Mouse (Mus musculus) forebrain, embryonic 12.5 days (tissue): ENCODE measurements around the gene Tmem265. TPM values are rescaled to one million over a fixed set of nuclear protein-coding genes. Genes with fewer than 3 reads are reported as not detected.

ENCODE experiments used
- ATAC-seq: fragments of 200-750 bp; cut with Nextera tagmentation; 2 replicates; pipeline ENCODE4 v1.8.0; 2017; ENCODE audit warnings: moderate TSS enrichment; ENCODE audit not compliant: low FRiP score
- H3K27ac ChIP-seq: fragments of 300-500 bp; sonication (generic); 2 replicates; pipeline ENCODE4 v1.5.1; 2016; ENCODE audit warnings: mild to moderate bottlenecking
- H3K27me3 ChIP-seq: fragments of 300-500 bp; sonication (generic); 2 replicates; pipeline ENCODE4 v1.6.1; 2016; ENCODE audit warnings: mild to moderate bottlenecking
- H3K36me3 ChIP-seq: fragments of 300-500 bp; sonication (generic); replicated peaks from 2 replicates; pipeline ENCODE4 v1.6.1; 2016; ENCODE audit warnings: mild to moderate bottlenecking
- H3K4me1 ChIP-seq: fragments of 300-500 bp; sonication (generic); 2 replicates; pipeline ENCODE4 v1.6.1; 2016
- H3K4me2 ChIP-seq: fragments of 300-500 bp; sonication (generic); 2 replicates; pipeline ENCODE4 v1.6.1; 2016; ENCODE audit warnings: mild to moderate bottlenecking, moderate library complexity
- H3K4me3 ChIP-seq: fragments of 300-500 bp; sonication (generic); replicated peaks from 2 replicates; pipeline ENCODE4 v1.5.1; 2016; ENCODE audit warnings: mild to moderate bottlenecking
- H3K9ac ChIP-seq: fragments of 300-500 bp; sonication (generic); 2 replicates; pipeline ENCODE4 v1.6.1; 2016; ENCODE audit warnings: mild to moderate bottlenecking
- H3K9me3 ChIP-seq: fragments of 300-500 bp; sonication (generic); 2 replicates; pipeline ENCODE4 v1.6.1; 2016
- WGBS: fragments of 180-500 bp; shearing (Covaris S2); methylation state at CpG from one replicate; pipeline ENCODE4 v1.1.7; 2016; 5-methylcytosine and 5-hydroxymethylcytosine counted together
- polyA plus RNA-seq: library from polyadenylated mRNA; unstranded; fragments of >200 nt; fragmentation: Nextera tagmentation; extraction: Ambion mirVana; gene quantifications from 2 replicates; pipeline ENCODE4 v1.2.1, GENCODE M21; 2016

Gene Tmem265
- polyA plus RNA-seq, 1 experiment from 2014 or later = 4.7 TPM

- no peak overlapping the region for H3K9ac ChIP-seq
- no peak for ATAC-seq
- H3K4me2 ChIP-seq = no peak overlapping the region
- no peaks in the 10 kb centered on the region for H3K27me3 ChIP-seq
- no peaks in the 10 kb centered on the region for H3K9me3 ChIP-seq
- H3K27ac ChIP-seq = no peak overlapping the region
- peaks cover 18% of the 10 kb centered on the region for H3K4me1 ChIP-seq
- H3K4me3 ChIP-seq = no peak overlapping the region
- WGBS = 95% methylated on average over 10 of the region's 10 CpGs
- peaks cover 64% of the 10 kb centered on the region for H3K36me3 ChIP-seq
Observed at GRCm38 (mm10) chr7:127591108-127591507, 29.9 kb downstream of the Tmem265 start.

GRCm38 (mm10) chr7:127592575-127592974, 31.4 kb downstream of the Tmem265 start:
- Histone ChIP-seq H3K4me1 (peaks cover 11% of the 10 kb centered on the region), H3K27me3 (no peaks in the 10 kb centered on the region), H3K4me3 (no peak overlapping the region), H3K9ac (no peak overlapping the region), H3K36me3 (peaks cover 79% of the 10 kb centered on the region), H3K4me2 (no peak overlapping the region), H3K9me3 (no peaks in the 10 kb centered on the region), H3K27ac (no peak overlapping the region)
- ATAC-seq = no peak
- 92% methylated on average over 14 of the region's 14 CpGs for WGBS

- WGBS = 97% methylated on average over 17 of the region's 17 CpGs
- H3K4me3 ChIP-seq = no peak overlapping the region
- peaks cover 99% of the 10 kb centered on the region for H3K36me3 ChIP-seq
- H3K4me2 ChIP-seq = no peak overlapping the region
- H3K9ac ChIP-seq = no peak overlapping the region
- H3K27ac ChIP-seq = no peak overlapping the region
- H3K9me3 ChIP-seq = no peaks in the 10 kb centered on the region
- no peak for ATAC-seq
- H3K4me1 ChIP-seq = no peaks in the 10 kb centered on the region
- H3K27me3 ChIP-seq = no peaks in the 10 kb centered on the region
Observed at GRCm38 (mm10) chr7:127596747-127597146, 35.6 kb downstream of the Tmem265 start.

GRCm38 (mm10) chr7:127600612-127601011, 39.4 kb downstream of the Tmem265 start:
- H3K27ac ChIP-seq = no peak overlapping the region
- H3K4me2 ChIP-seq = no peak overlapping the region
- H3K9me3 ChIP-seq = no peaks in the 10 kb centered on the region
- no peak overlapping the region for H3K9ac ChIP-seq
- no peaks in the 10 kb centered on the region for H3K27me3 ChIP-seq
- peaks cover 94% of the 10 kb centered on the region for H3K36me3 ChIP-seq
- no peak for ATAC-seq
- H3K4me3 ChIP-seq = no peak overlapping the region
- 95% methylated on average over 7 of the region's 7 CpGs for WGBS
- no peaks in the 10 kb centered on the region for H3K4me1 ChIP-seq

GRCm38 (mm10) chr7:127601735-127602134, 40.5 kb downstream of the Tmem265 start:
- no peak overlapping the region for H3K27ac ChIP-seq
- H3K27me3 ChIP-seq = no peaks in the 10 kb centered on the region
- peaks cover 91% of the 10 kb centered on the region for H3K36me3 ChIP-seq
- H3K4me2 ChIP-seq = no peak overlapping the region
- no peak overlapping the region for H3K9ac ChIP-seq
- no peak for ATAC-seq
- no peaks in the 10 kb centered on the region for H3K4me1 ChIP-seq
- 89% methylated on average over 4 of the region's 4 CpGs for WGBS
- no peak overlapping the region for H3K4me3 ChIP-seq
- H3K9me3 ChIP-seq = no peaks in the 10 kb centered on the region

- H3K36me3 ChIP-seq = peaks cover 91% of the 10 kb centered on the region
- no peak overlapping the region for H3K4me3 ChIP-seq
- 88% methylated on average over 2 of the region's 2 CpGs for WGBS
- no peak for ATAC-seq
- H3K4me1 ChIP-seq = no peaks in the 10 kb centered on the region
- H3K9me3 ChIP-seq = no peaks in the 10 kb centered on the region
- H3K27ac ChIP-seq = no peak overlapping the region
- H3K27me3 ChIP-seq = no peaks in the 10 kb centered on the region
- no peak overlapping the region for H3K4me2 ChIP-seq
- no peak overlapping the region for H3K9ac ChIP-seq
Observed at GRCm38 (mm10) chr7:127602903-127603302, 41.7 kb downstream of the Tmem265 start.

- no peak overlapping the region for H3K9ac ChIP-seq
- 92% methylated on average over 10 of the region's 10 CpGs for WGBS
- H3K27ac ChIP-seq = no peak overlapping the region
- H3K4me2 ChIP-seq = no peak overlapping the region
- no peak overlapping the region for H3K4me3 ChIP-seq
- no peaks in the 10 kb centered on the region for H3K9me3 ChIP-seq
- peaks cover 92% of the 10 kb centered on the region for H3K36me3 ChIP-seq
- no peak for ATAC-seq
- no peaks in the 10 kb centered on the region for H3K27me3 ChIP-seq
- no peaks in the 10 kb centered on the region for H3K4me1 ChIP-seq
Observed at GRCm38 (mm10) chr7:127604256-127604655, 43.1 kb downstream of the Tmem265 start.

- no peak overlapping the region for H3K27ac ChIP-seq
- no peaks in the 10 kb centered on the region for H3K27me3 ChIP-seq
- H3K9me3 ChIP-seq = no peaks in the 10 kb centered on the region
- 84% methylated on average over 6 of the region's 6 CpGs for WGBS
- H3K4me2 ChIP-seq = no peak overlapping the region
- H3K9ac ChIP-seq = no peak overlapping the region
- ATAC-seq = no peak
- no peaks in the 10 kb centered on the region for H3K4me1 ChIP-seq
- peaks cover 92% of the 10 kb centered on the region for H3K36me3 ChIP-seq
- H3K4me3 ChIP-seq = no peak overlapping the region
Observed at GRCm38 (mm10) chr7:127607150-127607549, 46.0 kb downstream of the Tmem265 start.

GRCm38 (mm10) chr7:127611011-127611410, 49.8 kb downstream of the Tmem265 start:
- H3K9me3 ChIP-seq = no peaks in the 10 kb centered on the region
- H3K9ac ChIP-seq = no peak overlapping the region
- H3K36me3 ChIP-seq = peaks cover 70% of the 10 kb centered on the region
- no peak overlapping the region for H3K4me3 ChIP-seq
- peaks cover 16% of the 10 kb centered on the region for H3K4me1 ChIP-seq
- no peak overlapping the region for H3K4me2 ChIP-seq
- WGBS = 98% methylated on average over 29 of the region's 29 CpGs
- ATAC-seq = no peak
- H3K27me3 ChIP-seq = no peaks in the 10 kb centered on the region
- no peak overlapping the region for H3K27ac ChIP-seq

- WGBS = 97% methylated on average over 26 of the region's 26 CpGs
- Histone ChIP-seq H3K36me3 (peaks cover 65% of the 10 kb centered on the region), H3K27ac (no peak overlapping the region), H3K4me3 (no peak overlapping the region), H3K9ac (no peak overlapping the region), H3K4me2 (no peak overlapping the region), H3K9me3 (no peaks in the 10 kb centered on the region), H3K27me3 (no peaks in the 10 kb centered on the region), H3K4me1 (peaks cover 21% of the 10 kb centered on the region)
- no peak for ATAC-seq
Observed at GRCm38 (mm10) chr7:127611561-127611960, 50.4 kb downstream of the Tmem265 start.

GRCm38 (mm10) chr7:127613501-127613900, 52.3 kb downstream of the Tmem265 start:
- no peaks in the 10 kb centered on the region for H3K9me3 ChIP-seq
- H3K36me3 ChIP-seq = peaks cover 46% of the 10 kb centered on the region
- peak overlapping the region; percentile 100 for H3K4me3 ChIP-seq
- H3K27me3 ChIP-seq = no peaks in the 10 kb centered on the region
- peak overlapping the region; percentile 90 for H3K4me2 ChIP-seq
- peaks cover 30% of the 10 kb centered on the region for H3K4me1 ChIP-seq
- 90% methylated on average over 8 of the region's 8 CpGs for WGBS
- no peak for ATAC-seq
- no peak overlapping the region for H3K27ac ChIP-seq
- peak overlapping the region; percentile 98; the same call in 1 of the 2 replicates for H3K9ac ChIP-seq

- Histone ChIP-seq H3K4me3 (peak overlapping the region; percentile 100), H3K27ac (peak overlapping the region; percentile 87; the same call in 1 of the 2 replicates), H3K9ac (peak overlapping the region; percentile 98), H3K4me2 (peak overlapping the region; percentile 90), H3K27me3 (no peaks in the 10 kb centered on the region), H3K36me3 (peaks cover 40% of the 10 kb centered on the region), H3K4me1 (peaks cover 30% of the 10 kb centered on the region), H3K9me3 (no peaks in the 10 kb centered on the region)
- ATAC-seq = no peak
- WGBS = 22% methylated on average over 8 of the region's 8 CpGs
Observed at GRCm38 (mm10) chr7:127614091-127614490, 52.9 kb downstream of the Tmem265 start.

- Histone ChIP-seq H3K4me3 (peak overlapping the region; percentile 100), H3K4me1 (peaks cover 30% of the 10 kb centered on the region), H3K9ac (peak overlapping the region; percentile 98), H3K4me2 (peak overlapping the region; percentile 90), H3K9me3 (no peaks in the 10 kb centered on the region), H3K27me3 (no peaks in the 10 kb centered on the region), H3K27ac (peak overlapping the region; percentile 87), H3K36me3 (peaks cover 36% of the 10 kb centered on the region)
- WGBS = 1% methylated on average over 32 of the region's 44 CpGs
- peak; percentile 52 for ATAC-seq
Observed at GRCm38 (mm10) chr7:127614511-127614890, 53.3 kb downstream of the Tmem265 start.
